Mouse (Mus musculus): Measurements from ENCODE around the gene Efhd2. TPM values are rescaled to one million over a fixed set of nuclear protein-coding genes. Genes with fewer than 3 reads are reported as not detected.

The Efhd2 gene
- 72.6 and 78.7 TPM in 2 replicates for polyA plus RNA-seq (2012; rRNA removed)

- peak; percentile 93 for TF ChIP-seq POLR2A (IDR thresholded peaks at IDR 0.05; ENCODE audit: borderline replicate concordance, extremely low read depth, insufficient read depth, insufficient read length, poor library complexity, severe bottlenecking)
- no peak for TF ChIP-seq CTCF (IDR thresholded peaks at IDR 0.05; ENCODE audit: borderline replicate concordance, extremely low read depth, insufficient read depth, insufficient read length)
- peak; percentile 88 for DNase-seq (ENCODE audit: low read depth)
These were observed at the start of gene Efhd2 for GRCm38 (mm10) chr4:141874601-141875460. Efhd2 (minus strand) TSS chr4:141874920.

- no peak for TF ChIP-seq POLR2A (IDR thresholded peaks at IDR 0.05; ENCODE audit: borderline replicate concordance, extremely low read depth, insufficient read depth, insufficient read length, poor library complexity, severe bottlenecking)
- no peak for TF ChIP-seq CTCF (IDR thresholded peaks at IDR 0.05; ENCODE audit: borderline replicate concordance, extremely low read depth, insufficient read depth, insufficient read length)
- DNase-seq (ENCODE audit: low read depth), result no peak
These were observed 49.2 kb upstream of the Efhd2 start for GRCm38 (mm10) chr4:141923961-141924360.

- no peak for DNase-seq (ENCODE audit: low read depth)
- no peak for TF ChIP-seq CTCF (IDR thresholded peaks at IDR 0.05; ENCODE audit: borderline replicate concordance, extremely low read depth, insufficient read depth, insufficient read length)
- TF ChIP-seq POLR2A (IDR thresholded peaks at IDR 0.05; ENCODE audit: borderline replicate concordance, extremely low read depth, insufficient read depth, insufficient read length, poor library complexity, severe bottlenecking), result no peak
These were observed 45.7 kb upstream of the Efhd2 start for GRCm38 (mm10) chr4:141920391-141920790.

- TF ChIP-seq POLR2A (IDR thresholded peaks at IDR 0.05; ENCODE audit: borderline replicate concordance, extremely low read depth, insufficient read depth, insufficient read length, poor library complexity, severe bottlenecking) (no peak), CTCF (IDR thresholded peaks at IDR 0.05; ENCODE audit: borderline replicate concordance, extremely low read depth, insufficient read depth, insufficient read length) (no peak)
- no peak for DNase-seq (ENCODE audit: low read depth)
These were observed 43.2 kb upstream of the Efhd2 start for GRCm38 (mm10) chr4:141917735-141918419.

- DNase-seq (ENCODE audit: low read depth), result peak; percentile 70
- no peak for TF ChIP-seq CTCF (IDR thresholded peaks at IDR 0.05; ENCODE audit: borderline replicate concordance, extremely low read depth, insufficient read depth, insufficient read length)
- no peak for TF ChIP-seq POLR2A (IDR thresholded peaks at IDR 0.05; ENCODE audit: borderline replicate concordance, extremely low read depth, insufficient read depth, insufficient read length, poor library complexity, severe bottlenecking)
These were observed 39.3 kb upstream of the Efhd2 start for GRCm38 (mm10) chr4:141914040-141914439.

- no peak for DNase-seq (ENCODE audit: low read depth)
- no peak for TF ChIP-seq CTCF (IDR thresholded peaks at IDR 0.05; ENCODE audit: borderline replicate concordance, extremely low read depth, insufficient read depth, insufficient read length)
- TF ChIP-seq POLR2A (IDR thresholded peaks at IDR 0.05; ENCODE audit: borderline replicate concordance, extremely low read depth, insufficient read depth, insufficient read length, poor library complexity, severe bottlenecking), result no peak
These were observed 38.7 kb upstream of the Efhd2 start for GRCm38 (mm10) chr4:141913201-141913993.

- DNase-seq (ENCODE audit: low read depth), result no peak
- TF ChIP-seq CTCF (IDR thresholded peaks at IDR 0.05; ENCODE audit: borderline replicate concordance, extremely low read depth, insufficient read depth, insufficient read length) (no peak), POLR2A (IDR thresholded peaks at IDR 0.05; ENCODE audit: borderline replicate concordance, extremely low read depth, insufficient read depth, insufficient read length, poor library complexity, severe bottlenecking) (no peak)
These were observed 30.0 kb upstream of the Efhd2 start for GRCm38 (mm10) chr4:141904710-141905109.

GRCm38 (mm10) chr4:141902479-141902858, 27.7 kb upstream of the Efhd2 start:
- DNase-seq (ENCODE audit: low read depth), result no peak
- no peak for TF ChIP-seq POLR2A (IDR thresholded peaks at IDR 0.05; ENCODE audit: borderline replicate concordance, extremely low read depth, insufficient read depth, insufficient read length, poor library complexity, severe bottlenecking)
- no peak for TF ChIP-seq CTCF (IDR thresholded peaks at IDR 0.05; ENCODE audit: borderline replicate concordance, extremely low read depth, insufficient read depth, insufficient read length)

GRCm38 (mm10) chr4:141901711-141902478, 27.2 kb upstream of the Efhd2 start:
- TF ChIP-seq POLR2A (IDR thresholded peaks at IDR 0.05; ENCODE audit: borderline replicate concordance, extremely low read depth, insufficient read depth, insufficient read length, poor library complexity, severe bottlenecking) (no peak), CTCF (IDR thresholded peaks at IDR 0.05; ENCODE audit: borderline replicate concordance, extremely low read depth, insufficient read depth, insufficient read length) (no peak)
- peak; percentile 93 for DNase-seq (ENCODE audit: low read depth)

GRCm38 (mm10) chr4:141900421-141900820, 25.7 kb upstream of the Efhd2 start:
- TF ChIP-seq POLR2A (IDR thresholded peaks at IDR 0.05; ENCODE audit: borderline replicate concordance, extremely low read depth, insufficient read depth, insufficient read length, poor library complexity, severe bottlenecking) (no peak), CTCF (IDR thresholded peaks at IDR 0.05; ENCODE audit: borderline replicate concordance, extremely low read depth, insufficient read depth, insufficient read length) (no peak)
- DNase-seq (ENCODE audit: low read depth), result no peak
